Mouse (Mus musculus): ENCODE results near the gene 2900011O08Rik. TPM values are rescaled to one million over a fixed set of nuclear protein-coding genes. Genes with fewer than 3 reads are reported as not detected.

2900011O08Rik gene
- total RNA-seq, 2 experiments from 2014 or later = 292 to 312 TPM

GRCm38 (mm10) chr16:13994502-13994901, 8.1 kb downstream of the 2900011O08Rik start:
- intact Hi-C loops (cut with DNase I) = no loop called here
- no peak for DNase-seq (ENCODE audit: extremely low spot score in 1 of 2, low spot score in 2 of 2)

GRCm38 (mm10) chr16:14003386-14004130, 17.2 kb downstream of the 2900011O08Rik start:
- intact Hi-C loops (cut with DNase I) = no loop called here
- DNase-seq (ENCODE audit: extremely low spot score in 1 of 2, low spot score in 2 of 2) = no peak

GRCm38 (mm10) chr16:14004170-14004569, 17.8 kb downstream of the 2900011O08Rik start:
- intact Hi-C loops (cut with DNase I) = no loop called here
- no peak for DNase-seq (ENCODE audit: extremely low spot score in 1 of 2, low spot score in 2 of 2)

GRCm38 (mm10) chr16:14004726-14005125, 18.3 kb downstream of the 2900011O08Rik start:
- intact Hi-C loops (cut with DNase I) = no loop called here
- no peak for DNase-seq (ENCODE audit: extremely low spot score in 1 of 2, low spot score in 2 of 2)

GRCm38 (mm10) chr16:14005266-14005665, 18.9 kb downstream of the 2900011O08Rik start:
- peak in 1 of 2 experiments; percentile 47 for DNase-seq (ENCODE audit: extremely low spot score in 1 of 2, low spot score in 2 of 2)
- intact Hi-C loops (cut with DNase I) = no loop called here

- intact Hi-C loops (cut with DNase I) = no loop called here
- no peak for DNase-seq (ENCODE audit: extremely low spot score in 1 of 2, low spot score in 2 of 2)
Measured at GRCm38 (mm10) chr16:14008081-14008480, 21.7 kb downstream of the 2900011O08Rik start.

- intact Hi-C loops (cut with DNase I) = no loop called here
- no peak for DNase-seq (ENCODE audit: extremely low spot score in 1 of 2, low spot score in 2 of 2)
Measured at GRCm38 (mm10) chr16:14008708-14009107, 22.3 kb downstream of the 2900011O08Rik start.

GRCm38 (mm10) chr16:14009966-14010365, 23.6 kb downstream of the 2900011O08Rik start:
- no peak for DNase-seq (ENCODE audit: extremely low spot score in 1 of 2, low spot score in 2 of 2)
- intact Hi-C loops (cut with DNase I) = no loop called here

GRCm38 (mm10) chr16:14017306-14017705, 30.9 kb downstream of the 2900011O08Rik start:
- intact Hi-C loops (cut with DNase I) = no loop called here
- no peak for DNase-seq (ENCODE audit: extremely low spot score in 1 of 2, low spot score in 2 of 2)

GRCm38 (mm10) chr16:14021166-14021822, 34.9 kb downstream of the 2900011O08Rik start:
- no peak for DNase-seq (ENCODE audit: extremely low spot score in 1 of 2, low spot score in 2 of 2)
- intact Hi-C loops (cut with DNase I) = no loop called here

- intact Hi-C loops (cut with DNase I) = no loop called here
- DNase-seq (ENCODE audit: extremely low spot score in 1 of 2, low spot score in 2 of 2) = no peak
Measured at GRCm38 (mm10) chr16:14025091-14025990, 38.9 kb downstream of the 2900011O08Rik start.

GRCm38 (mm10) chr16:14029072-14029471, 42.7 kb downstream of the 2900011O08Rik start:
- no peak for DNase-seq (ENCODE audit: extremely low spot score in 1 of 2, low spot score in 2 of 2)
- intact Hi-C loops (cut with DNase I) = no loop called here

GRCm38 (mm10) chr16:14029851-14030250, 43.4 kb downstream of the 2900011O08Rik start:
- DNase-seq (ENCODE audit: extremely low spot score in 1 of 2, low spot score in 2 of 2) = no peak
- intact Hi-C loops (cut with DNase I) = no loop called here

GRCm38 (mm10) chr16:14030650-14031049, 44.2 kb downstream of the 2900011O08Rik start:
- no peak for DNase-seq (ENCODE audit: extremely low spot score in 1 of 2, low spot score in 2 of 2)
- intact Hi-C loops (cut with DNase I) = no loop called here

GRCm38 (mm10) chr16:14033076-14033475, 46.7 kb downstream of the 2900011O08Rik start:
- intact Hi-C loops (cut with DNase I) = no loop called here
- no peak for DNase-seq (ENCODE audit: extremely low spot score in 1 of 2, low spot score in 2 of 2)

GRCm38 (mm10) chr16:14042421-14042820, 56.0 kb downstream of the 2900011O08Rik start:
- intact Hi-C loops (cut with DNase I) = no loop called here
- DNase-seq (ENCODE audit: extremely low spot score in 1 of 2, low spot score in 2 of 2) = no peak

GRCm38 (mm10) chr16:14044695-14045094, 58.3 kb downstream of the 2900011O08Rik start:
- no peak for DNase-seq (ENCODE audit: extremely low spot score in 1 of 2, low spot score in 2 of 2)
- intact Hi-C loops (cut with DNase I) = no loop called here

GRCm38 (mm10) chr16:14046224-14046756, 59.9 kb downstream of the 2900011O08Rik start:
- DNase-seq (ENCODE audit: extremely low spot score in 1 of 2, low spot score in 2 of 2) = no peak
- intact Hi-C loops (cut with DNase I) = no loop called here

GRCm38 (mm10) chr16:14052221-14052620, 65.8 kb downstream of the 2900011O08Rik start:
- intact Hi-C loops (cut with DNase I) = no loop called here
- DNase-seq (ENCODE audit: extremely low spot score in 1 of 2, low spot score in 2 of 2) = no peak
